Mouse (Mus musculus) CH12.LX (cell line): ENCODE measurements at regions not wholly inside any gene's neighbourhood (a gene's known extent, or its start where the extent isn't known, plus 50 kb on each side); places are given as distances from the start of the nearest gene placed in this dataset.

ENCODE experiments used
- DNase-seq: peaks from one replicate; pipeline ENCODE4 v3.0.0-alpha.2; 2013; ENCODE audit errors: extremely low read depth
- H3K27ac ChIP-seq: 2 replicates; pipeline ENCODE4 v1.5.1; 2012; ENCODE audit warnings: low read depth, mild to moderate bottlenecking, control low read depth, moderate library complexity; ENCODE audit not compliant: insufficient read depth
- H3K27me3 ChIP-seq: replicated peaks from 2 replicates; pipeline ENCODE3; 2012; ENCODE audit warnings: inconsistent platforms
- H3K36me3 ChIP-seq, 2 experiments: replicated peaks in 1 of 2; 2 replicates each; pipeline versions ENCODE3 to v1.6.1; 2012; ENCODE audit warnings: inconsistent platforms in 1 of 2, low read length in 1 of 2, mild to moderate bottlenecking in 1 of 2, mixed read lengths in 1 of 2, moderate library complexity in 1 of 2; ENCODE audit not compliant: control insufficient read depth in 1 of 2, insufficient read depth in 1 of 2
- H3K4me1 ChIP-seq, 2 experiments: 2 replicates each; pipeline ENCODE4 v1.6.1; 2012; ENCODE audit warnings: inconsistent platforms in 1 of 2, moderate library complexity in 1 of 2; ENCODE audit not compliant: insufficient read depth in 2 of 2, control insufficient read depth in 1 of 2
- H3K4me2 ChIP-seq: 2 replicates; pipeline ENCODE4 v1.6.1; 2012; ENCODE audit warnings: low read depth, mild to moderate bottlenecking, control low read depth; ENCODE audit not compliant: poor library complexity, insufficient read depth, severe bottlenecking
- H3K4me3 ChIP-seq, 3 experiments: fragments of 150-350 bp in 1 of 3; sonication (generic) in 1 of 3; replicated peaks in 1 of 3; 2 replicates each; pipeline versions ENCODE3 to v1.5.1; 2011 to 2012; ENCODE audit warnings: low read depth in 2 of 3, low read length in 2 of 3, mild to moderate bottlenecking in 2 of 3, moderate library complexity in 2 of 3, control low read depth in 1 of 3, improper control_type of control experiment in 1 of 3, inconsistent platforms in 1 of 3, mixed read lengths in 1 of 3; ENCODE audit not compliant: poor library complexity in 1 of 3
- H3K79me2 ChIP-seq: replicated peaks from 2 replicates; pipeline ENCODE4 v1.6.1; 2012; ENCODE audit warnings: mild to moderate bottlenecking, moderate library complexity; ENCODE audit not compliant: control insufficient read depth, poor library complexity, insufficient read depth, severe bottlenecking; ENCODE audit errors: extremely low read depth
- H3K9ac ChIP-seq: 2 replicates; pipeline ENCODE4 v1.6.1; 2012; ENCODE audit warnings: low read depth, mild to moderate bottlenecking, control low read depth, moderate library complexity; ENCODE audit not compliant: insufficient read depth
- H3K9me3 ChIP-seq: replicated peaks from 2 replicates; pipeline ENCODE3; 2012; ENCODE audit warnings: low read length, inconsistent platforms, mixed read lengths
- EP300 ChIP-seq: IDR thresholded peaks from 2 replicates; pipeline ENCODE4 v1.6.1; 2011; ENCODE audit warnings: low read length, improper control_type of control experiment
- ETS1 ChIP-seq: conservative IDR thresholded peaks from 2 replicates; pipeline ENCODE4 v1.6.1; 2012; ENCODE audit warnings: low read depth, mild to moderate bottlenecking, inconsistent platforms, low read length, improper control_type of control experiment, moderate library complexity
- JUND ChIP-seq: conservative IDR thresholded peaks from 2 replicates; pipeline ENCODE4 v1.6.1; 2011; ENCODE audit warnings: low read depth, low read length, improper control_type of control experiment
- POLR2A ChIP-seq: IDR thresholded peaks from 2 replicates; pipeline ENCODE4 v1.6.1; 2011; ENCODE audit warnings: low read depth, mild to moderate bottlenecking, improper control_type of control experiment, low read length
- RAD21 ChIP-seq: IDR thresholded peaks from 2 replicates; pipeline ENCODE4 v1.6.1; 2011; ENCODE audit warnings: low read depth, mild to moderate bottlenecking, low read length, improper control_type of control experiment, moderate library complexity
- SMC3 ChIP-seq: IDR thresholded peaks from 2 replicates; pipeline ENCODE4 v1.6.1; 2011; ENCODE audit warnings: low read depth, low read length, improper control_type of control experiment
- USF2 ChIP-seq: conservative IDR thresholded peaks from 2 replicates; pipeline ENCODE4 v1.6.1; 2011; ENCODE audit warnings: low read depth, low read length, improper control_type of control experiment
- ZNF384 ChIP-seq: IDR thresholded peaks from 2 replicates; pipeline ENCODE4 v1.6.1; 2012; ENCODE audit warnings: low read depth, low read length, improper control_type of control experiment, inconsistent platforms
- dilution Hi-C: fragments of 300-500 bp; cut with MboI; formaldehyde crosslinking; loops from 2 replicates; pipeline ENCODE4 v1.14.3; 2020; ENCODE audit warnings: low sequenced_read_pairs; ENCODE audit not compliant: extremely low pct_unique_long_range_greater_than_20kb, extremely low pct_ligation_motif_present
- in situ Hi-C: fragments of 300-500 bp; cut with MboI; formaldehyde crosslinking; loops from 3 replicates; pipeline ENCODE4 v1.14.3; 2019; ENCODE audit warnings: low sequenced_read_pairs, low pct_ligation_motif_present, low pct_unique_long_range_greater_than_20kb, mixed read lengths

DNA sequence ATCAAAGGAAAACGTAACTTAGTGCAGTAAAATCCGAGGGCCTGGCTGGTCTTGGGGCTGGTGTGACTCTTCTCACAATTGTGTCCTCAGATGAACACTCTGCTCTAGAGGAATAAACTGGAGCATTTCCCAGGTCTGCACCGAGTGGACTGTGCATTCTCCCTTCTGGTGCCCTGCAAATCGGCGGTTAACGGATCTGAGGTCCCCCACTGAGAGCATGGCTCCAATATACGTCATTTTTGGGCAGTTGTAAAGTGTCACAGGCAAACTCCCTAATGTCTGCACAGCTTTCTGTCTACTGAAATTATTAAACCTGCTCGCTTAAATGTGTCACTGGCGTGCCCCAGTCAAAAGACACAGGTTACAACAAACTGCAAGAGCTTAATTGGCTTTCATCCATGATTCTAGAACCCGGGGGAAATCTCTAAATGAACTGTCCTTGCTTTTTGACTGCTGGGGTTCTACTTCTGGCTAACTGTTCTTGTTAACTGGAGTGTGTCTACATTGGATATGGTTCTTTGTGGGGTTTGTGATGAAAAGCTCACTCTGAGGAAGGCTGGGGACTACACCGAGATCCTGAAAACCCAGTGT, 93.7 kb upstream of the Gm47985 start:
- no peaks in the 10 kb centered on the region for H3K36me3 ChIP-seq
- H3K27me3 ChIP-seq, result no peaks in the 10 kb centered on the region
- no peak overlapping the region for H3K9ac ChIP-seq
- no peak for DNase-seq
- in situ Hi-C loops (loop anchor here (10.0 kb wide), 2 partner anchors 156 to 256 kb away; partner anchors contain the start of gene Ivns1abp), dilution Hi-C loops (no loop called here)
- H3K4me2 ChIP-seq, result no peak overlapping the region
- no peaks in the 10 kb centered on the region for H3K79me2 ChIP-seq
- no peak for TF ChIP-seq EP300
- no peak for TF ChIP-seq USF2
- no peak for TF ChIP-seq RAD21
- peaks cover 3 to 4% of the 10 kb centered on the region in 2 experiments; a peak in 2 of 4 replicates for H3K4me1 ChIP-seq
- no peak overlapping the region for H3K27ac ChIP-seq
- H3K9me3 ChIP-seq, result no peaks in the 10 kb centered on the region
- no peak overlapping the region for H3K4me3 ChIP-seq

DNA sequence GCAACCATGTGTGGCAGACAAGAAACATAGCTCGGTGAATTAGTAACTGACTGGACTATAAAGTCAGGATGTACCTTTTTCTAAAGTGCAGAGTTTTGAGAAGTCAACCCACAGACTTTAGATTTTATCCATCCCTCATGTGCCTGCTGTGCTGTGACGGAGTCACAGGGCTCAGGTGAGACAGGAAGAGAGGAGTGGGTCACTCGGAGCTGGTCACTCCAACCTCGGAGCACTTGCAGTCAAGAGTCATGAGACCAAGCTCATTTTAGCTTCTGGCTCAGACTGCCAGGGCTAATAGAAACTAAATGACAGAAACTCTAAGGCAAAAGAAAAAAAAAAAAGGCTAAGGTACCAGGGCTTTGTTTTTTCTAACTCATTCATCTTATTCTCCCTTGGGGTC, 90.3 kb upstream of the Gm47985 start:
- TF ChIP-seq ZNF384 (peak; percentile 45; the same call in 1 of the 2 replicates), ETS1 (no peak), SMC3 (no peak), RAD21 (no peak)
- dilution Hi-C loops, result no loop called here
- Histone ChIP-seq H3K36me3 (no peaks in the 10 kb centered on the region), H3K9ac (no peak overlapping the region), H3K79me2 (no peaks in the 10 kb centered on the region), H3K27me3 (no peaks in the 10 kb centered on the region), H3K4me3 (no peak overlapping the region), H3K9me3 (no peaks in the 10 kb centered on the region), H3K4me2 (no peak overlapping the region), H3K27ac (no peak overlapping the region), H3K4me1 (peaks cover 2 to 7% of the 10 kb centered on the region in 2 experiments; a peak in 2 of 4 replicates)
- in situ Hi-C loops, result no loop called here
- no peak for DNase-seq

DNA sequence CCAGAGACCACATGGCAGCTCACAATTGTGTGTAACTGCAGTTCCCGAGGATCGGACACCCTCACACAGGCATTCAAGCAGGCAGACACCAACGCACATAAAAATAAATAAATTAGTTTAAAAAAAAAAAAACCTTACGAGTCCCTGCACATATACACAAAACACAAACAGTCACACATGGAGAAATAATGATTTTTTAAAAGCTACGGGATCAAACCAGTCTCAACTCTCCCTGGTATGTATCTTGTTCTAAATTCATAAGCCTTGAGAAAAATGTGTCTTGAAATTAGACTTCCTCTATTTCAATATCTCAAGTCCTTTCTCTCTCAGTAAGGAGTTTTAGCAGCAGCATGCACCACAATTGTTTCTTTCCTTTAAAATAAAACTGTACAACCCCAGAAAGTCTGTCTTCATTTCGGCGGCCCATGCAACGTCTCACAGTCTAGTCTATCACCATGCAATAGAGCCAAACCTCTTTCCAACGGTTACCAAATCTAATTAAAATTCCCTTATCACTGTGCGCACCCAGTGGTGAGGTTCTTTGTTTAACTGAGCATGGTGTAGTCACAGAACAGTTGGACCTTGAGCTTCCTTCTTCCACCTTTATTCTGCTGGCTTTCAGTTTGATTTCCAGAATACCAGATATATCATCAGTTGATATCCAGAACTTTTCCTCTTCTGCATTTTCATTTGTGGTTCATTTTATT, 86.8 kb upstream of the Gm47985 start:
- Histone ChIP-seq H3K27ac (no peak overlapping the region), H3K9ac (no peak overlapping the region)

More for the DNA sequence above, 86.8 kb upstream of the Gm47985 start:
- peak overlapping the region; percentile 69; the same call in 1 of the 2 replicates for H3K4me2 ChIP-seq
- dilution Hi-C loops, result no loop called here
- TF ChIP-seq POLR2A (no peak), JUND (no peak), ETS1 (no peak)
- no peaks in the 10 kb centered on the region for H3K36me3 ChIP-seq
- no peaks in the 10 kb centered on the region for H3K27me3 ChIP-seq
- in situ Hi-C loops, result no loop called here
- DNase-seq, result no peak
- H3K79me2 ChIP-seq, result no peaks in the 10 kb centered on the region
- no peaks in the 10 kb centered on the region for H3K9me3 ChIP-seq
- no peak overlapping the region for H3K4me3 ChIP-seq
- peaks cover 0 to 7% of the 10 kb centered on the region in 2 experiments; a peak in 2 of 4 replicates for H3K4me1 ChIP-seq
